Mouse (Mus musculus) limb, embryonic 11.5 days (tissue): ENCODE measurements around the gene Smim22. TPM values are rescaled to one million over a fixed set of nuclear protein-coding genes. Genes with fewer than 3 reads are reported as not detected.
A peak's percentile ranks its signal among the peaks of the same experiment; 100 is the strongest.

Source experiments
- ATAC-seq: fragments of 200-750 bp; cut with Nextera tagmentation; 2 replicates; pipeline ENCODE4 v1.8.0; 2017; ENCODE audit warnings: low read depth; ENCODE audit not compliant: insufficient number of reproducible peaks, low FRiP score, low TSS enrichment
- DNase-seq: peaks from one replicate; pipeline ENCODE4 v3.0.0-alpha.2; 2015; ENCODE audit warnings: low spot score
- H3K27ac ChIP-seq: fragments of 300-500 bp; sonication (generic); replicated peaks from 2 replicates; pipeline ENCODE4 v1.5.1; 2014; ENCODE audit warnings: low read depth, mild to moderate bottlenecking, low read length
- H3K27me3 ChIP-seq: fragments of 300-500 bp; sonication (generic); 2 replicates; pipeline ENCODE4 v1.6.1; 2014; ENCODE audit warnings: mild to moderate bottlenecking, low read length, mixed read lengths; ENCODE audit not compliant: control insufficient read depth, insufficient read depth
- H3K36me3 ChIP-seq: fragments of 300-500 bp; sonication (generic); 2 replicates; pipeline ENCODE4 v1.6.1; 2014; ENCODE audit warnings: mild to moderate bottlenecking, low read length, moderate library complexity, mixed read lengths; ENCODE audit not compliant: control insufficient read depth, insufficient read depth
- H3K4me1 ChIP-seq: fragments of 300-500 bp; sonication (generic); 2 replicates; pipeline ENCODE4 v1.6.1; 2014; ENCODE audit warnings: low read length, mixed read lengths; ENCODE audit not compliant: control insufficient read depth, insufficient read depth
- H3K4me2 ChIP-seq: fragments of 300-500 bp; sonication (generic); 2 replicates; pipeline ENCODE4 v1.6.1; 2014; ENCODE audit warnings: low read depth, mild to moderate bottlenecking, moderate library complexity; ENCODE audit not compliant: severe bottlenecking
- H3K4me3 ChIP-seq: fragments of 300-500 bp; sonication (generic); 2 replicates; pipeline ENCODE4 v1.5.1; 2014; ENCODE audit warnings: low read depth, low read length
- H3K9ac ChIP-seq: fragments of 300-500 bp; sonication (generic); 2 replicates; pipeline ENCODE4 v1.6.1; 2014; ENCODE audit warnings: mild to moderate bottlenecking, low read length
- H3K9me3 ChIP-seq: fragments of 300-500 bp; sonication (generic); 2 replicates; pipeline ENCODE4 v1.6.1; 2016; ENCODE audit warnings: low read length; ENCODE audit not compliant: control insufficient read depth
- WGBS: fragments of 180-500 bp; shearing (Covaris S2); extraction: QIAGEN DNeasy Blood & Tissue Kit; methylation state at CpG from one replicate; pipeline ENCODE4 v1.1.7; 2014; 5-methylcytosine and 5-hydroxymethylcytosine counted together
- polyA plus RNA-seq: library from polyadenylated mRNA; unstranded; fragments of >200 nt; fragmentation: Nextera tagmentation; extraction: Ambion mirVana; gene quantifications from 2 replicates; pipeline ENCODE4 v1.2.1, GENCODE M21; 2014

The Smim22 gene
- polyA plus RNA-seq, 1 experiment from 2014 or later: 0.76 TPM

DNA sequence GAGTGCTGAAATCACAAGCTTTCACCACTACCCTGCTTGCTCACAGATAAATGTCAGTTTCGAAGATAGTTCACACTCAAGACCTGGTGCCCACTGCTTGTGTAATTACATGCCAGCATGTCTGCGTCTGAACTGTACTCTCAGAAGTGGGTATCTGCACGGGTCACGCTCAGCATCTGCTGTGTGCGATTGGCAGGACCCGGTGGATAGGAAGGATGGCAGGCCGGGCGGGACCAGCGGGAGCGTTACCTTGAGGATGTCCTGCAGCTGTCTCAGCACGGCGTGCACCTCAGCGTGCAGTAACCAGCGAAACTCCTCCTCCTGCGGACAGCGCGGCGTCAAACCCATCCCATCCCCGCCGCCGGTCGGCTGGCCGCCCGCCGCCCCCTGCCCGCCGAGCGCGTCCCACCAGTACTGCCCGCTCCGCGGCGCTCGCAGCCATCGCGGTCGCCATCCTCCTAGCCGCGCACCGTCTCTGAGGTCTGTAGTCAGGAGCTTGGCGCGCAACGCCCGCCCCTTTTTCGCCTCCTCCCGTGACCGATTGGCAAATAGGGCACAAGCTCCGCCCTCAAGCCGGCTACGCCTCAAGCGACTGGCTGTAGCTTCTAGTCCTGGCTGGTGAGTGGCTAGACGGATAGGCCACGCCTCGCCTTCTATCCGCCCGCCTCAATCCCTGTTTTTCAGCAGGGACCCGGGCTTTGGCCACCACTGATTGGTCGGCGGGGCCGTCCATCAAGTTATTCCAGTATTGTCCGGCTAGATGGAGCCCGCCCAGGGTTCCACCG is 6.2 kb downstream of the Smim22 start, which contains the start of gene Rogdi:
TSS of gene Rogdi (minus strand) at position 500 of the 785 bp plus-strand sequence.
- Histone ChIP-seq H3K4me3 (peak within 1 kb of the TSS; percentile 59), H3K9ac (peak within 1 kb of the TSS; percentile 67), H3K36me3 (peaks cover 17% of the 10 kb centered on the region), H3K4me1 (peaks cover 9% of the 10 kb centered on the region), H3K27me3 (no peaks in the 10 kb centered on the region), H3K9me3 (no peaks in the 10 kb centered on the region), H3K27ac (no peak within 1 kb of the TSS), H3K4me2 (peak within 1 kb of the TSS; percentile 71)
- DNase-seq: peak; percentile 100
- peak; percentile 99 for ATAC-seq
- WGBS: under 1% methylated on average over 62 of the region's 63 CpGs

DNA sequence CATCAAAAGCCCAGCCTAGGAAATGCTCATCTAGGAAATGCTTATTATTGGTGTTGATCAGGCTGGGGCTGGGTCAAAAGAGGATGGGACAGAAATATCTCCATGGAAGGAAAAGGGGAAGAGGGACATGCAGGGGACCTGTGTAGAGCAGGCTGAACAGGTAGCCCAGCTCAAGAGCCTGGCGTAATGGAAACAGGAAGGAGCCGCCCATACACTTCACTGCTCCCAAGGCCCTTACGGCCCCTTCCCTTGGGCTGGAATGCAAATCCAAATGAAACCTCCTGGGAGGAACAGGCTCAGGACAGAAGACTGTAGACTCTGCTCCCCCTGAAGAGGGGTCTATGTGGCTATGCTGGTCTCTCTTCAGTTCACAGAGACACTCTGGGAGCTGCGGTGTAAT is 7.5 kb downstream of the Smim22 start:
- H3K4me2 ChIP-seq: no peak overlapping the region
- DNase-seq: no peak
- H3K4me1 ChIP-seq: peaks cover 9% of the 10 kb centered on the region
- H3K4me3 ChIP-seq: no peak overlapping the region
- H3K27me3 ChIP-seq: no peaks in the 10 kb centered on the region
- 96% methylated on average over 4 of the region's 4 CpGs for WGBS
- no peak for ATAC-seq
- H3K9ac ChIP-seq: no peak overlapping the region
- no peaks in the 10 kb centered on the region for H3K9me3 ChIP-seq
- H3K27ac ChIP-seq: no peak overlapping the region
- H3K36me3 ChIP-seq: peaks cover 27% of the 10 kb centered on the region

DNA sequence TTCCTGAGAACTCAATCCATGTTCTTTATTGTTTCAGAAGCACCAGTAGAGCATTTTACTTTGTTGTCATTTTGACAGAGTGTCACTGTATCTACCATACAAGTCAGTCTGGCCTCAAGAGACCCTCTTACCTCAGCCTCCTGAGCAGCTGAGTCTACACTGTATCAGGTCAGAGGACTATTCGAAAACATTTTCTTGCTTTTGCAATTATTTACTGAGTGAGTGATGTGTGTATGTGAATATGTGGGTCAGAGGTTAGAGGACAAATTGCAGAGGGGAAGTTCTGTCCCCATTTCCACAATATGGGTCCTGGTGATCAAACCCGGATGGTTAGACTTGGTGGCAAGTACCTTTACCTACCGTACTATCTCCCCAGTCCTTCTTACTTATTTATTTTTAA is 16.9 kb downstream of the Smim22 start:
- H3K9me3 ChIP-seq: no peaks in the 10 kb centered on the region
- H3K4me1 ChIP-seq: no peaks in the 10 kb centered on the region
- DNase-seq (no peak), ATAC-seq (no peak)
- no peak overlapping the region for H3K9ac ChIP-seq
- H3K36me3 ChIP-seq: peaks cover 33% of the 10 kb centered on the region
- no peak overlapping the region for H3K4me2 ChIP-seq
- H3K27me3 ChIP-seq: no peaks in the 10 kb centered on the region
- no peak overlapping the region for H3K4me3 ChIP-seq
- H3K27ac ChIP-seq: no peak overlapping the region
- 93% methylated on average over 3 of the region's 3 CpGs for WGBS

DNA sequence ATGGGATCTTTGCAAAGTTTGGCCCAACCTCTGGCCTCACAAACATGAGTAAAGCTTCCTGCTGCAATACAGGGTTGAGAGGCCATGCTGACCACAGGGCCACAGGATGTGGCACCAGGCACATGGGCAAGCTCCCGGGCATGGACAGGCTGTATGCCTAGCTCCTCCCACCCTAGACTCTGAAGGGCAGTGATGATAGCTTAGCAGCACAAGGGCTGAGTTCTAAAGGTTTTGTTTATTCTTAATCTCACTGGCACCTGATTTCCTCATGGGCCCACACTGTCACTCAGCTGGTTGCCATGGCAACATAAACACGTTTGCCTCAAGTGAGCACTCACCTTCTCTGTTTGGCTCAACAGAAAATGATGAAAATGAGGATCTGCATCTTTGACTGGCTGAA is 22.8 kb downstream of the Smim22 start:
- no peak overlapping the region for H3K4me2 ChIP-seq
- no peak overlapping the region for H3K4me3 ChIP-seq
- DNase-seq (no peak), ATAC-seq (no peak)
- no peak overlapping the region for H3K27ac ChIP-seq
- no peak overlapping the region for H3K9ac ChIP-seq
- no peaks in the 10 kb centered on the region for H3K4me1 ChIP-seq
- 81% methylated on average over 2 of the region's 2 CpGs for WGBS
- H3K27me3 ChIP-seq: no peaks in the 10 kb centered on the region
- H3K36me3 ChIP-seq: peaks cover 41% of the 10 kb centered on the region
- no peaks in the 10 kb centered on the region for H3K9me3 ChIP-seq

DNA sequence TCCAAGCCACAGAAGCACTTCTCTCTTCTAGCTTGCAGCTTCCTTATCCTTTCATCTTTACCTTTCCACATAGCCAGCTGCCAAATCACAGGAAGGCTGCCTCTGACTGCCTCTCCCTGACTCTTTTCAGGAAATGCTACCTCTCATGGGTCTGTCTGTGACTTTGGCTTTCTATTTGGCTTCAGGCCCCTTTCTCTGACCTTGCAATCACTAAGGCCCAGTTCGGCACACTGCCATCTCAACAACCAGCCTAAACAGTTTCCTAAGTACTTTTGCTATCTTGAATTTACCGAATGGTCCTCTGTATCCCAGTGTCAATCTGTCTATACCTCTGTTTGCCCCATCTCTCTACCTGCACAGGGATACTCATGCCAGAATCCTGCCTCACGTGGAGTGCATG is 28.5 kb downstream of the Smim22 start:
- 97% methylated on average over 3 of the region's 3 CpGs for WGBS
- Histone ChIP-seq H3K36me3 (peaks cover 48% of the 10 kb centered on the region), H3K4me3 (no peak overlapping the region), H3K27me3 (no peaks in the 10 kb centered on the region), H3K4me1 (no peaks in the 10 kb centered on the region), H3K9me3 (no peaks in the 10 kb centered on the region), H3K27ac (no peak overlapping the region), H3K4me2 (no peak overlapping the region), H3K9ac (no peak overlapping the region)
- no peak for ATAC-seq
- no peak for DNase-seq

DNA sequence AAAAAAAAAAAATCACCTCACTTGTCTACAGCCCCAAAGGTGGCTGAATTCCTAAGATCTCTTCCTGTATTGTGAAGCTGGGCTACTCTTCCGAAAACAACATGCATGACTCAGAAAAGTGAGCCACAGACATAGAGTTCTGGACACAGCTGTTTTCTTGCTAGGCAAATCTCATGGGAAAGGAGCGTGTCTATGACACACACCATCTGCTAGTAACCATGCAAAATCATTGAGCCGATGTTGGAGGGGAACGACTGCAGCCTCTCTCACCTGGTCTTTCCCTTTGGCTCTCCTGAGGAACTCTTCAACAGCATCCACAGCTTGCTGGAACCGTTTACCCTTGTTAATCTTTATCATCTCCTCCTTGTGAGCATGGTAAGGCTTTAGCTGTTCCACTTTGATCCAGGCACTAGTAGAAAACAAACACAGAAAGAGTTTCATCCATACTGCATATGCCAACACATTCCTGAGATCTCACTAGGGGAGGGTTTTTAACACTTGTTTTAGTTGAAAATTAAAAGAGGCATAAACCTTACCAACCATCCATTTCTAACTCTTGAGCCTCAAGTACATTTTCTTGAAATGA is 29.7 kb downstream of the Smim22 start:
- H3K9ac ChIP-seq: no peak overlapping the region
- no peak overlapping the region for H3K4me3 ChIP-seq
- no peaks in the 10 kb centered on the region for H3K4me1 ChIP-seq
- H3K27me3 ChIP-seq: no peaks in the 10 kb centered on the region
- no peak for DNase-seq
- 93% methylated on average over 5 of the region's 5 CpGs for WGBS
- peaks cover 44% of the 10 kb centered on the region for H3K36me3 ChIP-seq
- H3K9me3 ChIP-seq: no peaks in the 10 kb centered on the region
- no peak for ATAC-seq
- H3K27ac ChIP-seq: no peak overlapping the region
- H3K4me2 ChIP-seq: no peak overlapping the region

DNA sequence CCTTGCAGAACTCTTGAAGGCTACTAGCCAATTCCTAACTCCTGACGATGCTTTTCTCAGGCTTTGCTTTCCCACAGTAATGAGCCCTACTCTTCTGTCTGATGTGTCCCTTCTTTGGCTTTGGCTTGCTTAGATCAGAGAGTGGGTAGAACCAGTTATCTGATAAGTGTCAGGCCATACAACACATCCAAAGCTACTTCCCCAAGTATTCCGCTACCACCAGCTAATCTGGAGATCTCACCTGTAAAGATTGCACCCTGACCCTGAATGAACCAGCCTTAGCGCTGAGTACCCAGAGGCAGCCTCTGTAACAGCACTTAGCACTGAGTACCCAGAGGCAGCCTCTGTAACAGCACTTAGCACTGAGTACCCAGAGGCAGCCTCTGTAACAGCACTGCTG is 38.2 kb downstream of the Smim22 start:
- ATAC-seq (no peak), DNase-seq (no peak)
- Histone ChIP-seq H3K27ac (no peak overlapping the region), H3K4me1 (peaks cover 4% of the 10 kb centered on the region; the same call in 1 of the 2 replicates), H3K4me3 (no peak overlapping the region), H3K36me3 (peaks cover 14% of the 10 kb centered on the region), H3K4me2 (no peak overlapping the region), H3K27me3 (no peaks in the 10 kb centered on the region), H3K9me3 (no peaks in the 10 kb centered on the region), H3K9ac (no peak overlapping the region)
- 96% methylated on average over 3 of the region's 3 CpGs for WGBS

DNA sequence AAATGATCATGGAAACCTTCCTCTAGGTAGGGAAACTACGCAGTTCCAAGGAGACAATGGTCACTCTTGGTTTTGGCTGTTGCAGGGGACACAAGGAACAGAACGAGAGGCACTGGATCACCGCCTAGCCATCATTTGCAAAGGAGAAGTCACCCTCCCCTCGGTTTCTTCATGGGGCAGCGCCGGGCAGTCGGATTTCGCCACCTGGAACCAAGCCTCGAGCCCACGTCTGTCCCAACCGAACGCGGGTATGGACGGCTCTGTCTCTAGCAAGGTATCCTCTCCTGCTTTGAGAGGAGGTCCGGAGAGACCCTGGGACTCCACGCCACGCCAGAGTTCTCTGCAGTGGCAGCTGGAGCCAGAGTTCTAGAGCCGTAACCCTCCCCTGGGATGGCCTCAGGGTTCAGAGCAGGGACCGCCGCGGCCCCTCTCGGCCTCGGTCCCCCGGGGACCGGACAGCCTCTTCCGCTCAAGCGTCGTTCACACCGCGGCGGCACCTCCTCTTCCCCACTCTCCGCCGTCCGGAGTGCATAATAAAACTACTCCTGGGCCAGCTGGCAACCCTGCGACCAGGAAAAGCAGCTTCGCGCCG is 42.2 kb downstream of the Smim22 start:
- Histone ChIP-seq H3K4me3 (peak overlapping the region; percentile 88), H3K9ac (peak overlapping the region; percentile 92), H3K27ac (peak overlapping the region; percentile 65; the same call in 1 of the 2 replicates), H3K27me3 (no peaks in the 10 kb centered on the region), H3K4me2 (peak overlapping the region; percentile 86), H3K4me1 (peaks cover 4% of the 10 kb centered on the region; the same call in 1 of the 2 replicates), H3K9me3 (no peaks in the 10 kb centered on the region), H3K36me3 (peaks cover 9% of the 10 kb centered on the region)
- DNase-seq: no peak
- 0% methylated on average over 38 of the region's 38 CpGs for WGBS
- peak; percentile 53; the same call in 1 of the 2 replicates for ATAC-seq
